Mouse (Mus musculus) spleen, adult 2 months (tissue): ENCODE results near the gene Hcar1.

Experiments used
- CTCF ChIP-seq: fragments of 200-500 bp; IDR thresholded peaks from 2 replicates; pipeline ENCODE4 v1.5.1; 2011; ENCODE audit warnings: mild to moderate bottlenecking, inconsistent platforms; ENCODE audit not compliant: insufficient read depth, insufficient read length, insufficient replicate concordance; ENCODE audit errors: extremely low read depth
- POLR2A ChIP-seq: fragments of 200-500 bp; IDR thresholded peaks from 2 replicates; pipeline ENCODE4 v1.6.1; 2011; ENCODE audit warnings: low read depth, low read length, inconsistent platforms

DNA sequence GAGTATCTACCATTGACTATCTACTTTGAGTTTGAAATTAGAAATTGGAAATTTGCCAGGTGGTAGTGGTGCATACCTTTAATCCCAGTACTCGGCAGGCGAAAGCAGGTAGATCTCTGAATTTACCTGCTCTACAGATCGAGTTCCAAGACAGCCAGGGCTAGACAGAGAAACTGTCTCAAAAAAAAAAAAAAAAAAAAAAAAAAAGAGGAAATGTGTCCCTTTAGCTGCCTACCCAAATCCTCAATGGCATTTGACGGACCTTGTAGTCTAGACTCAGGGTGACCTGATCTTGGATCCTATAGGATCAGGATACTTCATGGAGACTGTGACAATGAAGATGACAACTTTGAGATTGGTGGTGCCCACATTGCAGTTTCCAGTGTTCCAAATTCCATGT, 13.4 kb downstream of the Hcar1 start:
- TF ChIP-seq CTCF (no peak), POLR2A (no peak)
